Mouse (Mus musculus) MEL (cell line): ENCODE data around the gene Gm11037. TPM values are rescaled to one million over a fixed set of nuclear protein-coding genes. Genes with fewer than 3 reads are reported as not detected.

Experiments used
- DNase-seq: peaks from one replicate; pipeline ENCODE4 v3.0.0; 2011; ENCODE audit warnings: low read depth, low spot score
- H3K27ac ChIP-seq: 2 replicates; pipeline ENCODE4 v1.5.1; 2012; ENCODE audit warnings: low read depth, mild to moderate bottlenecking, control low read depth, low read length, moderate library complexity; ENCODE audit not compliant: control insufficient read depth
- H3K27me3 ChIP-seq, 2 experiments: fragments of 150-350 bp in 1 of 2; sonication (generic) in 1 of 2; 2 replicates each; pipeline ENCODE4 v1.6.1; 2012; ENCODE audit warnings: low read length in 2 of 2, mild to moderate bottlenecking in 2 of 2, improper control_type of control experiment in 1 of 2, moderate library complexity in 1 of 2; ENCODE audit not compliant: insufficient read depth in 2 of 2, control insufficient read depth in 1 of 2
- H3K36me3 ChIP-seq, 2 experiments: 2 replicates each; pipeline ENCODE4 v1.6.1; 2012 to 2014; ENCODE audit warnings: low read length in 2 of 2, improper control_type of control experiment in 1 of 2, inconsistent platforms in 1 of 2, mild to moderate bottlenecking in 1 of 2; ENCODE audit not compliant: insufficient read depth in 2 of 2, control insufficient read depth in 1 of 2
- H3K4me1 ChIP-seq, 2 experiments: fragments of 150-350 bp in 1 of 2; sonication (generic) in 1 of 2; 2 replicates each; pipeline ENCODE4 v1.6.1; 2012; ENCODE audit warnings: low read length in 2 of 2, improper control_type of control experiment in 1 of 2, mild to moderate bottlenecking in 1 of 2; ENCODE audit not compliant: insufficient read depth in 2 of 2, control insufficient read depth in 1 of 2
- H3K4me3 ChIP-seq, 2 experiments: fragments of 150-350 bp in 1 of 2; sonication (generic) in 1 of 2; 2 replicates each; pipeline ENCODE4 v1.5.1; 2012; ENCODE audit warnings: low read depth in 2 of 2, low read length in 2 of 2, mild to moderate bottlenecking in 2 of 2, moderate library complexity in 2 of 2, control low read depth in 1 of 2, improper control_type of control experiment in 1 of 2; ENCODE audit not compliant: control insufficient read depth in 1 of 2, insufficient read depth in 1 of 2
- H3K79me2 ChIP-seq: 2 replicates; pipeline ENCODE4 v1.6.1; 2012; ENCODE audit warnings: mild to moderate bottlenecking, low read length, moderate library complexity; ENCODE audit not compliant: control insufficient read depth, poor library complexity, insufficient read depth
- H3K9ac ChIP-seq: 2 replicates; pipeline ENCODE4 v1.6.1; 2012; ENCODE audit warnings: low read depth, mild to moderate bottlenecking, control low read depth, low read length, moderate library complexity; ENCODE audit not compliant: control insufficient read depth, poor library complexity, severe bottlenecking
- H3K9me3 ChIP-seq: fragments of 150-350 bp; sonication (generic); replicated peaks from 2 replicates; pipeline ENCODE4 v1.6.1; 2012; ENCODE audit warnings: mild to moderate bottlenecking, low read length, improper control_type of control experiment, moderate library complexity; ENCODE audit not compliant: insufficient read depth
- BHLHE40 ChIP-seq: IDR thresholded peaks from 2 replicates; pipeline ENCODE4 v1.6.1; 2012; ENCODE audit warnings: low read depth, mild to moderate bottlenecking, inconsistent platforms, low read length, improper control_type of control experiment, borderline replicate concordance
- CHD1 ChIP-seq: IDR thresholded peaks from 2 replicates; pipeline ENCODE4 v1.6.1; 2012; ENCODE audit warnings: low read depth, mild to moderate bottlenecking, inconsistent platforms, low read length, improper control_type of control experiment
- CHD2 ChIP-seq: IDR thresholded peaks from 2 replicates; pipeline ENCODE4 v1.6.1; 2011; ENCODE audit warnings: low read length, improper control_type of control experiment
- CTCF ChIP-seq, 3 experiments: IDR thresholded peaks in 2 of 3; conservative IDR thresholded peaks in 1 of 3; 2 replicates each; pipeline ENCODE4 v1.5.1; 2011 to 2012; ENCODE audit warnings: low read length in 3 of 3, low read depth in 2 of 3, mild to moderate bottlenecking in 2 of 3, improper control_type of control experiment in 1 of 3, inconsistent platforms in 1 of 3, mixed read lengths in 1 of 3, moderate library complexity in 1 of 3; ENCODE audit not compliant: control insufficient read depth in 1 of 3, insufficient read depth in 1 of 3, poor library complexity in 1 of 3, severe bottlenecking in 1 of 3
- E2F4 ChIP-seq: IDR thresholded peaks from 2 replicates; pipeline ENCODE4 v1.6.1; 2011; ENCODE audit warnings: low read depth, low read length, improper control_type of control experiment, borderline replicate concordance
- ELF1 ChIP-seq: IDR thresholded peaks from 2 replicates; pipeline ENCODE4 v1.6.1; 2014; ENCODE audit warnings: low read depth, mild to moderate bottlenecking, inconsistent platforms, low read length, improper control_type of control experiment, moderate library complexity
- EP300 ChIP-seq, 2 experiments: IDR thresholded peaks; 2 replicates each; pipeline ENCODE4 v1.6.1; 2011; ENCODE audit warnings: improper control_type of control experiment in 2 of 2, low read length in 2 of 2, low read depth in 1 of 2, mild to moderate bottlenecking in 1 of 2
- ETS1 ChIP-seq: IDR thresholded peaks from 2 replicates; pipeline ENCODE4 v1.6.1; 2012; ENCODE audit warnings: low read depth, mild to moderate bottlenecking, inconsistent platforms, low read length, improper control_type of control experiment, moderate library complexity
- GABPA ChIP-seq: IDR thresholded peaks from 2 replicates; pipeline ENCODE4 v1.6.1; 2012; ENCODE audit warnings: low read depth, mild to moderate bottlenecking, inconsistent platforms, low read length, improper control_type of control experiment, moderate library complexity
- GATA1 ChIP-seq: IDR thresholded peaks from 2 replicates; pipeline ENCODE4 v1.6.1; 2011; ENCODE audit warnings: low read depth, low read length, improper control_type of control experiment
- HCFC1 ChIP-seq: IDR thresholded peaks from 2 replicates; pipeline ENCODE4 v1.6.1; 2012; ENCODE audit warnings: low read depth, mild to moderate bottlenecking, inconsistent platforms, low read length, improper control_type of control experiment, moderate library complexity
- JUND ChIP-seq: IDR thresholded peaks from 2 replicates; pipeline ENCODE4 v1.6.1; 2011; ENCODE audit warnings: low read depth, mild to moderate bottlenecking, improper control_type of control experiment, low read length
- MAFK ChIP-seq: IDR thresholded peaks from 2 replicates; pipeline ENCODE4 v1.6.1; 2011; ENCODE audit warnings: low read depth, mild to moderate bottlenecking, low read length, improper control_type of control experiment, borderline replicate concordance
- MAX ChIP-seq: IDR thresholded peaks from 2 replicates; pipeline ENCODE4 v1.6.1; 2011; ENCODE audit warnings: low read length, improper control_type of control experiment
- MAZ ChIP-seq: IDR thresholded peaks from 2 replicates; pipeline ENCODE4 v1.6.1; 2012; ENCODE audit warnings: low read depth, mild to moderate bottlenecking, inconsistent platforms, low read length, improper control_type of control experiment
- MEF2A ChIP-seq: IDR thresholded peaks from 2 replicates; pipeline ENCODE4 v1.6.1; 2014; ENCODE audit warnings: low read depth, mild to moderate bottlenecking, inconsistent platforms, low read length, improper control_type of control experiment; ENCODE audit not compliant: poor library complexity, insufficient replicate concordance, severe bottlenecking; ENCODE audit errors: extremely low read depth
- MXI1 ChIP-seq: IDR thresholded peaks from 2 replicates; pipeline ENCODE4 v1.6.1; 2011; ENCODE audit warnings: mild to moderate bottlenecking, low read depth, low read length, improper control_type of control experiment
- MYB ChIP-seq: IDR thresholded peaks from 2 replicates; pipeline ENCODE4 v1.6.1; 2011; ENCODE audit warnings: mild to moderate bottlenecking, low read depth, low read length, improper control_type of control experiment
- MYC ChIP-seq: IDR thresholded peaks from 2 replicates; pipeline ENCODE4 v1.6.1; 2011; ENCODE audit warnings: low read depth, mild to moderate bottlenecking, low read length, improper control_type of control experiment, moderate library complexity
- NELFE ChIP-seq: IDR thresholded peaks from 2 replicates; pipeline ENCODE4 v1.6.1; 2011; ENCODE audit warnings: low read depth, low read length, improper control_type of control experiment
- NRF1 ChIP-seq: IDR thresholded peaks from 2 replicates; pipeline ENCODE4 v1.6.1; 2014; ENCODE audit warnings: low read depth, mild to moderate bottlenecking, inconsistent platforms, low read length, improper control_type of control experiment, moderate library complexity; ENCODE audit not compliant: poor library complexity, insufficient read depth, severe bottlenecking
- POLR2A ChIP-seq, 2 experiments: IDR thresholded peaks; 2 replicates each; pipeline ENCODE4 v1.6.1; 2011 to 2012; ENCODE audit warnings: low read length in 2 of 2, mild to moderate bottlenecking in 2 of 2, control low read depth in 1 of 2, improper control_type of control experiment in 1 of 2, low read depth in 1 of 2, moderate library complexity in 1 of 2; ENCODE audit not compliant: control insufficient read depth in 1 of 2, insufficient read depth in 1 of 2, poor library complexity in 1 of 2
- POLR2AphosphoS2 ChIP-seq: IDR thresholded peaks from 2 replicates; pipeline ENCODE4 v1.6.1; 2011; ENCODE audit warnings: low read length, improper control_type of control experiment
- RAD21 ChIP-seq: IDR thresholded peaks from 2 replicates; pipeline ENCODE4 v1.6.1; 2011; ENCODE audit warnings: mild to moderate bottlenecking, low read depth, low read length, improper control_type of control experiment
- RCOR1 ChIP-seq: IDR thresholded peaks from 2 replicates; pipeline ENCODE4 v1.6.1; 2012; ENCODE audit warnings: low read depth, mild to moderate bottlenecking, inconsistent platforms, low read length, improper control_type of control experiment
- SIN3A ChIP-seq: IDR thresholded peaks from 2 replicates; pipeline ENCODE4 v1.6.1; 2012; ENCODE audit warnings: low read length, improper control_type of control experiment, inconsistent platforms
- SMC3 ChIP-seq: IDR thresholded peaks from 2 replicates; pipeline ENCODE4 v1.6.1; 2011; ENCODE audit warnings: low read depth, low read length, improper control_type of control experiment
- TAL1 ChIP-seq: IDR thresholded peaks from 2 replicates; pipeline ENCODE4 v1.6.1; 2012; ENCODE audit warnings: mild to moderate bottlenecking, inconsistent platforms, low read length, moderate library complexity, mixed read lengths
- TBP ChIP-seq: IDR thresholded peaks from 2 replicates; pipeline ENCODE4 v1.8.0; 2011; ENCODE audit warnings: low read depth, low read length, improper control_type of control experiment
- TCF12 ChIP-seq: IDR thresholded peaks from 2 replicates; pipeline ENCODE4 v1.6.1; 2014; ENCODE audit warnings: low read depth, mild to moderate bottlenecking, inconsistent platforms, low read length, improper control_type of control experiment, moderate library complexity
- USF1 ChIP-seq: IDR thresholded peaks from 2 replicates; pipeline ENCODE4 v1.6.1; 2014; ENCODE audit warnings: low read depth, mild to moderate bottlenecking, inconsistent platforms, low read length, improper control_type of control experiment, moderate library complexity
- ZC3H11A ChIP-seq: IDR thresholded peaks from 2 replicates; pipeline ENCODE4 v1.6.1; 2012; ENCODE audit warnings: low read depth, mild to moderate bottlenecking, inconsistent platforms, low read length, improper control_type of control experiment
- ZMIZ1 ChIP-seq: IDR thresholded peaks from 2 replicates; pipeline ENCODE4 v1.6.1; 2012; ENCODE audit warnings: low read depth, mild to moderate bottlenecking, inconsistent platforms, low read length, improper control_type of control experiment, moderate library complexity
- polyA plus RNA-seq, 2 experiments: library from polyadenylated mRNA; stranded (reverse) in 1 of 2; unstranded in 1 of 2; fragments of >175 nt in 1 of 2; fragments of >200 nt in 1 of 2; gene quantifications; 2 replicates each; pipeline versions ENCODE4 v1.2.1 to v1.2.4; 2012; ENCODE audit warnings: low replicate concordance in 2 of 2, low read depth in 1 of 2; ENCODE audit not compliant: insufficient read length in 2 of 2, insufficient read depth in 1 of 2, missing spikeins in 1 of 2
- total RNA-seq: library from RNA; depleted of rRNA; stranded (reverse); fragments of 300-350 nt; gene quantifications from 2 replicates; pipeline ENCODE4 v1.2.3, GENCODE M21; 2012

Gene Gm11037
- total and polyA plus RNA-seq, 3 experiments, result not detected

DNA sequence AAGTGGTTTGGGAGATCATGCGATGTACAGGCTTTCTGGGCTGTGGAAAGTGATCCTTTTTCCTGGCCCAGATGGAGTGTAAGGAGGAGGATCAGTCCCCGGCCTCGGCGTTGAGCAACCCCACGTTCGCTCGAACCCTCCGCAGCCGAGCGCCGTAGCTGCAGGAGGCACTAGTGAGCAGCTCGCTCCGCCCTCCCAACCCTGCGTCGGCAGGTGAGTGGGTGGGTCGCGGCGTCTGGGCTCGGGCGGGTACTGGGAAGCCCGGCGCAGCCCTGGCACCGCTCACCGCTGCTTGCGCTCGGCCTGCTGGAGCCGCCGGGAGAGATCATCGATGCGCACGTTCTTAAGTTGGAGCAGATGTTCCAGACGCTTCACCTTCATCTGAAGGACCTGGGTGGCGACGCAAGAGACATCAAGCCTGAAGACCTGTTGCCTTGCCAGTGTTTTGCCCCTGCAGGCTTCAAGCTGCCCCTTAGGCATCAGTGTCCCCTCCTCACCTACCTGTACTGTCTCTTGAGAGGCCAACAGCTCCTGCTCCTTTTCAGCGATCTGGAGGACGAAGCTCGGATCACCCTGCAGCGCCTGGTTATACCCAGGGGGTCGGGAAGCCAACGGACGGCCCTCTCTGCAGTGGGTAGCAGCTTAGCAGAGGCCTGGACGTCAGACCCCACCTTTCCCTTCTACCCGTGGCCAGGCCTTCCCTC lies 38.3 kb downstream of the Gm11037 start (continued):
- TF ChIP-seq HCFC1 (no peak), CHD1 (no peak), CTCF (IDR thresholded peaks at IDR 0.05 in 2 of 3, conservative IDR thresholded peaks at IDR 0.05 in 1 of 3; ENCODE audit: control insufficient read depth in 1 of 3, insufficient read depth in 1 of 3, low read depth in 2 of 3, low read length in 3 of 3, poor library complexity in 1 of 3, severe bottlenecking in 1 of 3) (peak in 2 of 3 experiments; percentile 39 to 49; a peak in 4 of 6 replicates), EP300 (IDR thresholded peaks at IDR 0.05; ENCODE audit: low read depth in 1 of 2, low read length in 2 of 2) (no peak), NELFE (no peak), USF1 (peak; percentile 80), MXI1 (peak; percentile 68; the same call in 1 of the 2 replicates), RAD21 (no peak), MYC (no peak), ZMIZ1 (no peak), ZC3H11A (no peak), POLR2A (IDR thresholded peaks at IDR 0.05; ENCODE audit: control insufficient read depth in 1 of 2, insufficient read depth in 1 of 2, low read depth in 1 of 2, low read length in 2 of 2, poor library complexity in 1 of 2) (peak in 1 of 2 experiments; percentile 41; a peak in 1 of 4 replicates), MEF2A (no peak), ELF1 (no peak), SMC3 (no peak), MYB (no peak), E2F4 (no peak), MAX (peak; percentile 61; the same call in 1 of the 2 replicates)

GRCm38 (mm10) chr2:131172322-131172721 lies 39.0 kb downstream of the Gm11037 start:
- peak; percentile 48 for DNase-seq
- Histone ChIP-seq H3K4me1 (peaks cover 3 to 32% of the 10 kb centered on the region in 2 experiments; a peak in 3 of 4 replicates), H3K27me3 (no peaks in the 10 kb centered on the region)
- TF ChIP-seq ETS1, result 0 out of 2 replicates have a peak, but pooled peaks have one; percentile 36
- peak; percentile 86 for TF ChIP-seq TCF12
- TF ChIP-seq BHLHE40, result peak; percentile 34; the same call in 1 of the 2 replicates
- TF ChIP-seq MAFK, result no peak
- TF ChIP-seq MAX, result no peak
- no peak for TF ChIP-seq CHD1
- TF ChIP-seq NRF1, result no peak
- no peak for TF ChIP-seq JUND
- 0 out of 2 replicates have a peak, but pooled peaks have one; percentile 11 for TF ChIP-seq SIN3A
- TF ChIP-seq GATA1, result peak; percentile 53; the same call in 1 of the 2 replicates
- TF ChIP-seq MYB, result no peak
- peak; percentile 29 to 75; a peak in 2 of 4 replicates for TF ChIP-seq EP300 (IDR thresholded peaks at IDR 0.05; ENCODE audit: low read depth in 1 of 2, low read length in 2 of 2)
- TF ChIP-seq TBP, result no peak
- TF ChIP-seq RCOR1, result no peak; the same call in 1 of the 2 replicates
- TF ChIP-seq ELF1, result no peak
- TF ChIP-seq GABPA, result no peak
- TF ChIP-seq MYC, result no peak
- TF ChIP-seq CHD2, result no peak
- no peak for TF ChIP-seq MAZ
- no peak for TF ChIP-seq POLR2AphosphoS2
- no peak for TF ChIP-seq MEF2A
- TF ChIP-seq E2F4, result no peak
- no peak for TF ChIP-seq ZC3H11A
- TF ChIP-seq TAL1, result peak; percentile 74
- no peak for TF ChIP-seq HCFC1

More at GRCm38 (mm10) chr2:131172322-131172721, 39.0 kb downstream of the Gm11037 start:
- Histone ChIP-seq H3K9ac (no peak overlapping the region), H3K9me3 (no peaks in the 10 kb centered on the region), H3K4me3 (peak overlapping the region; percentile 51 to 67), H3K27ac (no peak overlapping the region), H3K79me2 (no peaks in the 10 kb centered on the region; the same call in 1 of the 2 replicates), H3K36me3 (peaks cover 0 to 11% of the 10 kb centered on the region in 2 experiments; a peak in 2 of 4 replicates)
